Mouse (Mus musculus): ENCODE results near the gene Plekho1. TPM values are rescaled to one million over a fixed set of nuclear protein-coding genes. Genes with fewer than 3 reads are reported as not detected.

Gene Plekho1
- total RNA-seq, 2 experiments from 2014 or later, result 80.1 to 93.9 TPM

DNA sequence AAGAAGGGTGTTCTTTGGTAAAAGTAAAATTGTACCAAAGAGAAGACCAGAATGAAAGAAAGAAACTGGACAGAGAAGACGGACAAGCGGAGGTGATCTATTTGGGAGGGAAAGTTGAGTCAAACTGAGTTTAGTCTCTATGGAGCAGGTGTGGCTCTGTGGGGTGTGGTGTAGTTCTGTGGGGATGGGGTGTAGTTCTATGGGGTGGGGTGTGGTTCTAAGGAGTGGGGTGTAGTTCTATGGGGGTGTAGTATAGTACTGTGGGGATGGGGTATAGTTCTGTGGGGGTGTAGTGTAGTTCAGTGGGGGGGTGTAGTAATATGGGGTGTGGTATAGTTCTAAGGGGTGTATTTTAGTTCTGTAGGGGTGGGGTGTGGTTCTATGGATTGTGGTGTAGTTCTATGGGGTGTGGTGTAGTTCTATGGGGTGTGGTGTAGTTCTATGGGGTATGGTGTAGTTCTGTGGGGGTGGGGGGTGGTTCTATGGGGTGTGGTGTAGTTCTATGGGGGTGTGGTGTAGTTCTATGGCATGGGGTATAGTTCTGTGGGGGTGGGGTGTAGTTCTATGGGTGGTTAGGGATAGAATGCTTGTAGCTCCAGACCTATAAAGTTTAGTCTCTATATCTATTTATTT is 20.6 kb upstream of the Plekho1 start:
- DNase-seq (ENCODE audit: low spot score in 2 of 2), result no peak
- intact Hi-C loops (cut with DNase I), result no loop called here

DNA sequence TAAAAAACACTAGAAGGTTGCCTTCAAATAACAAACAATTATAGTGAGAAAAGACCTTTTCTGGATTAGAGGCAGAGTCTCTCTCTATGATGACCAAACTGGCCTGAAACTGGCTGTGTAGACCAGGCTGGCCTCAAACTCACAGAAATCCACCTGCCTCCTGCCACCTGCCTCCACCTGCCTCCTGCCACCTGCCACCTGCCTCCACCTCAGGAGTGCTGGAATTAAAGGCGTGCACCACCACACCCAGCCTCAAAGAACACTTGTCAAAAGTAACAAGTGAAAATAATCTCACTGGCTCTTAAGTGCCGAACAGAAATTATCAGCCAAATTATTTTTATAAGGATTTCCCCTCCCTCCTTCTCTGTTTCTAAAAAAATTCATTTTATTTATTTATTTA is 19.9 kb upstream of the Plekho1 start:
- no peak for DNase-seq (ENCODE audit: low spot score in 2 of 2)
- intact Hi-C loops (cut with DNase I), result no loop called here

DNA sequence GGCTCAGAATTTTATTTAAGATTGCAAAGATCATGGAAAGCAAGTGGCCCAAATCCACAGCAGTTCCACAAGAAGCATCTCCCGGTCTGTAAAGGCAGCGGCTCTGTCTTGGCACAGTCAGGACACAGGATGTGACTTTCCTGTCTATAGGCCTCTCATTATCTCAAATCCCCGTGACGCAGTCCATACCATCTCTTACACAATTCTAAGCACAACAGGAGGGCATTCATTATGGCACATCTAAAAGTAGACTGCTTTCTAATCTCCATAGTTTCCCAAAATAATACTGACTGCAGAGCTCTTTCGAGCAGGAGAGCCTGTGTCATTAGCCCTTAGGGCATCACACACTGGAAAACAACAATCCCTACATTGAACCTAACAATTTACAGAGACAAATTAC is 17.0 kb upstream of the Plekho1 start:
- no peak for DNase-seq (ENCODE audit: low spot score in 2 of 2)
- intact Hi-C loops (cut with DNase I), result no loop called here

DNA sequence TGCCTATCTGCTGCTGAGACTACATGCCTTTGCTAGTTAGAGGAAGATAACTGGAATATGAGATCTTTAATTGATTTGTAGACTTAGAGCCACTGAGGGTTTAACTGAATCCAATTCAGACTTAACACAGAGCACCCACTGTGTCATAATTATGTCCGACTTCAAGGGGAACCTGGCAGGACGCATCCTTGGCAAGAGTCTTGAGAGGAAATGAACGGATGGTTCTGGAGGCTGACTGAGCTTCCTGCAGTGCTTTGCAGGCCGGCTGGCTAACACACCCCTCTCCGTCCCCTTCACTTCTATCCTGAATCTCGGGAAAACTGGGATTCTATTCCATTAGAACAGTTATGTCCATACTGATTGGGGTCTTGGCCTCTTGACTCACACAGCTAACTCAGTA is 12.7 kb upstream of the Plekho1 start:
- no peak for DNase-seq (ENCODE audit: low spot score in 2 of 2)
- intact Hi-C loops (cut with DNase I), result no loop called here

DNA sequence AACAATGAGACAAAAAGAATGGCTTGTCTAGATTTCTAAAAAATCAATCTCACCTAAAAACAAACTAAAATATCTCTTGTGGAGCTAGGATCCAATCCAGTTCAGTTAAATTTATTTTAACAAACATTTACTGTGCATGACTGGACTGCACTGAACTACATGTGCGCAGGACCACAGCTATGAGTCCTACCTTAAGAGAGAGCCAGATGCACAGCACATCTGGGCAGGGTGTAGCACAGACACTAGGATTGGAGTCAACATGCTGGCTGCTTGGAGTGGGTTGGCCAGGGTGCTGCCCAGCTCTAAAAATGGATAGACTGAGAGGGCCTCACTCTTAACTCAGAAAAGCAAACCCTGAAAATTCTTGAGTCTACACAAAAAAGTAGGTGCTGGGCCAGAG is 5.8 kb upstream of the Plekho1 start:
- intact Hi-C loops (cut with DNase I), result loop anchor here (5.0 kb wide), 1 partner anchor 51 kb away; no protein-coding TSS in a partner anchor
- no peak for DNase-seq (ENCODE audit: low spot score in 2 of 2)

DNA sequence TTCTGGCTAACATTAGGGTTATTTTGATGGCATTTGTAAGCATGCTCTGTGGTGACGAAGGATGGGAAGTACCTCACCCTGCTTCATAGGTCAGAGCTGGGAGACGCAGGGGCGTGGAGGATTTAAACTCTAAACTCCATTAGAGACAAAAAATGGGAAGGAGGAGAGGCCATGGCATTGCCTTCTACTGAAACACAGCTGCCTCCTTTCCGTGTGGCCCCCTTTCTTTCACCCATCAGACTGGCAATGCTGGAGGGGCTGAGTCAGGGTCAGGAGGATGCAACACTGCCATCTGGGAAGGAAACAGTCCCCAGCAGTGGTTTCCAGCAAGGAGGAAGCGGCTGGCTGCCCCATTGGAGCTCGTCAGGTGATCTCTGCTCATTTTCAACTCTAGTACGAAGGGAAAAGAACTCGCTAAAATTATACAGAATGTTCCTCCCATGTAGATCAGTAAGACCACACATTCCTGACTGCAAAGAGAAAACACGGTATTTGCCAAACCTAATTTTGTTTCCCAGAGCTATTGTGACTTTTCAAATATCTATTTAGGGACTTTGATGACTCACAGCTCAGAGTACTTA is 5.2 kb upstream of the Plekho1 start:
- intact Hi-C loops (cut with DNase I), result loop anchor here (5.0 kb wide), 1 partner anchor 51 kb away; no protein-coding TSS in a partner anchor
- DNase-seq (ENCODE audit: low spot score in 2 of 2), result no peak

DNA sequence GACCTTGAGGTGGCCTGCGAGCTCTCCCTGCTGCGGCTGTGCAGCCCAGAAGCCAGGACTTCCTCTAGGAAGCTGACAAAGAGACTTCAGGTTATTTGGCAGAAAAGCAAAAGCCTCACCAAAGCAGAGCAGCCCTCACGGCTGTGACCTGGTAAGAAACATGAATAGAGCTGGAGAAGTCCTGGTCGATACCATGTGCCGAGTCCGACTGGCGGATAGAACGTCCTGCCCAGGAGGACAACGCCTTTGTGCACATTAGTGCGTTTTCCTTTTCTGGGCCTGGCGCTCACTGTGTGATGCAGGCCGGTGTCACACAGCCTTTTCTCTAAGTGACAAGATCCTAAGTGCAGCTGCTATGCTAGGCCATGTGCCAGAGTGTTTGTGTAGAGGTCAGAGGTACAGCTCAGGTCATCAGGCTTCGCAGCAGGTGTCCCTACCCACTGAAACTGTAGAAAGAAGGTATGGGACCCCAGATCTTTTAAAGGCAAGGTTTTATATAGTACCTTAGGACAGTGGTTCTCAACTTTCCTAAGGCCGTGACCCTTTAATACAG is 4.4 kb upstream of the Plekho1 start:
- intact Hi-C loops (cut with DNase I), result loop anchor here (5.0 kb wide), 1 partner anchor 52 kb away; no protein-coding TSS in a partner anchor
- DNase-seq (ENCODE audit: low spot score in 2 of 2), result no peak

DNA sequence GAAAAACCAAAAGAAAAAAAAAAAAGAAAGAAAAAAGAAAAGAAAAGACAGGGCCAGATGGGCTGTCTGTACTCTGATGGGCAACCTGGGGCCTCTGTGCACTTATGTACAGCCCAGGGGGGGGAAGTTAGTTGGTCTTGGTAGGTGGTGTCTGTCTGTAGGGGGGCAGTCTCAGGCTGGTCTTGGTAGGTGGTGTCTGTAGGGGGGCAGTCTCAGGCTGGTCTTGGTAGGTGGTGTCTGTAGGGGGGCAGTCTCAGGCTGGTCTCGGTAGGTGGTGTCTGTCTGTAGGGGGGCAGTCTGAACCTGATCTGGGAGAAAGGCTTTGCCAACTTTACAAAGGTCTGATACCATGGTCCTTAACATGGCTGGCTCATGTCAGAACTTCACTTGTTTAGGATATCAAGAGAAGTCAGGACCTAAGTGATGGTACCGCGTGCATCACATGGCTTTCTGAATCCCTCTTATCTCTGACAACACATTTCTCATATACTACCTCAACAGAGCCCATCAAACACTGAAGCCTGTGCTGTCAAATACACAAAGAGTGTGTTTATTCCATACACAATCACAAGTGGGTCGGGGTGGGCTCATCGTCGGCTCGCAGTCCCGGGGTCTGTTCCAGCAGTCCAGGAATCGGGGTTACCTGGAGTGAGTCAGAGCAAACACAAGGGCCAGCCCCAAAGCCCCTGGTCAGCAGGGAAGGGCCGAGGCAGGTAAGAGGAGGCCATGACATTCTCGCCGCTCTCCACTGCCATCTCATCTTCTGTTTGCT is 3.7 kb upstream of the Plekho1 start:
- intact Hi-C loops (cut with DNase I), result loop anchor here (5.0 kb wide), 1 partner anchor 53 kb away; no protein-coding TSS in a partner anchor
- no peak for DNase-seq (ENCODE audit: low spot score in 2 of 2)

DNA sequence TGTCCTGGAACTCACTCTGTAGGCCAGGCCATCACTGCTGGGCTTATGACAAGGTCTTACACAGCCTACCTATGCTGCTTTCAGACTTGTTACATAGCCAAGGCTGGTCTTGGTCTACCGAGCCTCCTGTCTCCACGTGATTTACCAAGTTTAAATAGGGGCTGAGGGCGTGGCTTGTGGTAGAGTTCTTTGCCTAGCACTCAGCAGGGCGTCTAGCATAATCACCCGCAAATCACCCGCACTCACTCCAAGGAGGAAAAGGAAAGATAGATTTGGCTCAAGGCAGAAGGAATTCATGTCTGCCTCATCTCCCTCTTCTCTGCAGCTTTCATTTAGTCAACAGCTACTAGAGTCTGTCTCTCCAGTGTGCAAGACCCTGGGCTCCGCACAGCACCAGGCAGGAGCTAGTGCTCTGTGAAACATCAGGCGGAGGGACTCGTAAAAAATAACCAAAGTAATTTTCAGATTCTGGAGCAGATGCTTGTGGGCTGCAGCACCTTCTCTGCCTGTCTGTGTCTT is 1.5 kb upstream of the Plekho1 start:
- intact Hi-C loops (cut with DNase I), result no loop called here
- peak in 1 of 2 experiments; percentile 70 for DNase-seq (ENCODE audit: low spot score in 2 of 2)

DNA sequence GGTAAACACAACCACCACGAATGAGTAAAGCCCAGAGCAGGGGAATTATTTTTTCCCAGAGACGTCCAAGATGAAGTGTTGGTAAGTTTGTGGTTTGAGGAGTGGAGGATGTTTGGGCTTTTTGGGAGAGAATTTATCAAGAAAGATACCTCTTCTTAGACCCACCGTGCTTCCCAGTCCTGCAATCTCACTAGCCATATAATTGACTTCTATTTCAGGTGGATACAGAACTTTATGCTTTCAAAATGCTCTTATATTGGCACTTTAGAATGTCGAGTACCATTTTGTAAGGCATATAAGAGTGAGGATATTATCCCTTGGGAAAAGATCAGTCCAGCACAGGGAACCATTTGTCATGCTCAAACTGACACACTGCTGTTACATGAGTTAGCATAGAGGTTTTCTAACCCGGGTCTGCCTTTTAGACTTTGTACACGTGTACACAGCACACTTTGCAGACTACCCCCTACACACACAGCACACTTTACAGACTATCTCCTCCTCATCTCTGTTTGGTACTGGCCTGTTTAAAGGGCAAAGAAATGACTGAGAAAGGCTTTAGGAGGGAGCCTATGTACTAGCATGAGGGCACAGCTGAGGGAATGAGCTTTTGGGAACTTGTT is 761 bp upstream of the Plekho1 start:
- no peak for DNase-seq (ENCODE audit: low spot score in 2 of 2)
- intact Hi-C loops (cut with DNase I), result no loop called here

DNA sequence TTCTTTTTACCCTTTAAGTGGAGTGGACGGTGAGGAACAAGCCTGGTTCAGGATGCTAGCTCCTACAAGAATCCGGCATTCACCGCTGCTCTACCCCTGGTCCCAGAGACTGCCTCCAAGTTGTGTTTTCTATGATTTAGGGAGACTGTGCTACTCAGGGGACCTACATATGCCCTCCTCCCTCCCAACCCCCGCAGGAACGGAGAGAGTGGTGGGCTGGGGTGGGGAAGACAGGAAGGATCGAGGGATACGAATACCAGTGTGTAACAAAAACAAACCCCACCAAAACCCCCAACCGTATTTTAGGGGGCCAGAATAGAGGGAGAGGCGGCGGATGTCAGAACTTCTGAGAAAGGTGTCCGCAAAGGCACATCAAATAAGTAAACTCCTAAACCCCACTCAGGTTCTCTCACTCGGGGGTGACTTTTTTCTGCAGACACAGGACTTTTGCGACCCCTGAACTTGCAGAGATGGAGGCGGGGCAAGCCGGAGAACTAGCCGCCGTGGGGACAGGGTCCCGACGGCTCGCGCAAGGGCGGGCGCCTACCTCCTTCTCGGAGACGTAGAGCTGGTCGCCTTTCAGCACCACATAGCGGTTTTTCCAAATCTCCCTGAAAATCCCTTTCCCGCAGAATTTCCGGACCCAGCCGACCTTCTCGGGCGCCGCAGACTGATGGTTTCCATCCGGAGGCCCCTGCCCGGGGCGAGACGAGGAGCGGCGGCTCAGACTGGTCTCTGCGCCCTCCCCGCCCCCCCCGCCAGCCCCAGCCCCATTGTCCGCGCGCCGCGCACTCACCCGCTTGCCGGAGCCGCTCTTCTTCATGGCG is 613 bp downstream of the Plekho1 start:
- DNase-seq (ENCODE audit: low spot score in 2 of 2), result no peak
- intact Hi-C loops (cut with DNase I), result no loop called here

DNA sequence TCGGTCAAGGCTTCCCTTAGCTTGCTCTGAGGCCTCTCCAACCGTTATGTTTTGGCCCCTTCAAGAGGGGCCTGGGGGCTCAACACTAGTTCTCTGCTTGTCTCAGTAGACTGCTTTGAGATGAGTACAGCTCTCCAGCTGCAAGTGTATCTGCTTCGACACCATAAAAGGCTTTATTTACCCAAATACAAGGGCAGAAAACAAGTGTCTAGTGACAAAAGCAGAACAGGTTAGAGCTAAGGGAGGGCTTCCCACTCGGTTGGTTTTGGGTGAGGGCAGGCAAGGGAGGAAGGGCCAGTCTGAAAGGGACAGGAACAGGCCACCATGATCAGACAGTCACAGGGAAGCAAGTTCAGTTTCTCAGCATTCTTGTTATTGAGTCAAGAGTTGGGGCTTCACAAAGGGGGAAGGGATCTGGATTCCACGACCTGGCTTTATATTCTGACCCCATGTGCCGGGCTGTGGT is 1.4 kb downstream of the Plekho1 start:
- no peak for DNase-seq (ENCODE audit: low spot score in 2 of 2)
- intact Hi-C loops (cut with DNase I), result no loop called here

DNA sequence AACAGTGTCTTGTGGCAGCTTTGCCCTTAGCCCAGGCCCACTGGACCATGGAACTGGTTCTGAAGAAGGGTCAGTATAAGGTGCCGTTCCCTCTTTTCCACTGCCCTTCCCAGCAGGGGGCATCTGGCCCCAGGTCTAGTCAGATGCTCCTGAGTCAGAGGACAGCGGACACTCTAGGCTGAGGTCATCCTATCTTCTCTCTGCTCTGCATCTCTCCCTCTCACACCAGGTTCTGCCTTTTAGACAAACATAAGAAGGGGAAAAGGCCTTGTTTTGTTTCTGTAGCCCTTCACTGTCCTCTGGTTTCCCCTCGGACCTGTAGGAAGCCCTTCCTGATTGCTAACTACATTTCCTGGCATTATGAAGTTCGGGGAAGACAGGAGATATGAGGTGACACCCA is 1.9 kb downstream of the Plekho1 start:
- intact Hi-C loops (cut with DNase I), result no loop called here
- DNase-seq (ENCODE audit: low spot score in 2 of 2), result no peak

DNA sequence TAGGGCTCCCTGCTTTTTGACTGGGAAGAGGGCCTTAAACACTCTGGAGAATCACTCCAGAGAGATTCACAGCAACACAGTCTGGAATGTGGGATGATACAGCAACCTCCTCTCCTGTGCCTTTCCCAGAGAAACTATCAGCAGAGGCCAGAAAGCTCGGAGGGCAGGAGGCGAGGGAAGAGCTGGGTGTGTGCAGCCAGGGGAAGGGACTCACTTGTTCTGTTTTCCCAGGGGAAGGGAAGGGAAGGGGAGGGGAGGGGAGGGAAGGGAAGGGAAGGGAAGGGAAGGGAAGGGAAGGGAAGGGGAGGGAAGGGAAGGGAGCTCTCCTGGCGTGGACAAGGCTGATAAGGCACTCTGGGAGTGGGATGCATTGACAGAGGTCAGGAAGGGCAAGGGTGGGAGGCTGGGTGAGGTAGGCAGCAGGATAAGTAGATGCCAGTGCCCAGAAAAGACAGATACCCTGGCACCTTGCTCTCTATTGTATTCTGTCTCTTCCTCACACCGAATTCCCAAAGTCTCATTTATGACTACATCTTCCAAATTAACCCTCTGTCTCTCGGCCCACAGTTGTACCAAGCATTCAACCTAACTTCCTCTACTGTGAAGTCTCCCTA is 2.7 kb downstream of the Plekho1 start:
- no peak for DNase-seq (ENCODE audit: low spot score in 2 of 2)
- intact Hi-C loops (cut with DNase I), result no loop called here

DNA sequence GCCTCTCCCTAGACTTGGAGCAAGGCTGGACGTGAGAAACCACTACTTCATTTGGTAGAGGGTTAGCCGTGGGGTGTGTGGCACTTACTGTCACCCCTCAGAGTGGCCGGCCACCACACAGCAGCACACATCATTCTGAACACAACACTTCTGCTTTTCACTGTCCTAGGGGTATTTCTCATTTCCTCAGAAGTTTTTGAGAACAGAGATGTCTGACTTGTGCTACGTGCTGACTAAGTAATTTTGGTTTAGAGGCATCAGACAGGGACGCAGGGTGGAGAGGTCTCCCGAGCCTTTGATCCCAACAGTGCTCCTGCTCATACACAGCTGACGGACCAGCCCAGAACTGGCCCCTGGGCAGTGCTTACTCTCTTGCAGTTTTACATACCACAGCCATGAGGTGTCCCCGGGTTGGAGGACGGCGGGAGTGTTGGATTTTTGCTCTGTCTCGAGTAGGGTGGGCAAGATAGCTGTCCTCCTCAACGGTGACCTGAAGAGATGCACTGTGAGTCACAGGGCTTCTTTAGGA is 5.3 kb downstream of the Plekho1 start:
- intact Hi-C loops (cut with DNase I), result no loop called here
- DNase-seq (ENCODE audit: low spot score in 2 of 2), result no peak

DNA sequence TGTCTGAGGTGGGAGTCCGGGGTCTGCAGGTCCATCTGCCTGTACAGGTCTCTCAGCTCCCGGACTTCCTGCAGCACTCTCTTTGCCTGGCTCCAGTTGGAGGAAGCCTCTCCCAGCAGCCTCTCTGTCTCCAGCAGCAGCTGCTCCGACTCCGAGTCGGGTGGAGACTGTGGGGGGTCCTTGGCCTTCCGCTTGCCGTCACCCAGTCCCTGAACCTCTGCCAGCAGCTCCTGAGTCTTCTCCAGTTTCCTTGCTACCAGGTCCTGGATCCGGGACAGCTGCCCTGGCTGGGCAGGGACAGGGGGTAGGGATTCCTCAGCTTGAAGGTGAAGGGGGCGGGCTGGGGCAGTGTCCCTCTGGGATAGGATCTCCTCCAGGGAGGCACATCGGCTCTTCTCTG is 6.8 kb downstream of the Plekho1 start:
- intact Hi-C loops (cut with DNase I), result no loop called here
- DNase-seq (ENCODE audit: low spot score in 2 of 2), result no peak

DNA sequence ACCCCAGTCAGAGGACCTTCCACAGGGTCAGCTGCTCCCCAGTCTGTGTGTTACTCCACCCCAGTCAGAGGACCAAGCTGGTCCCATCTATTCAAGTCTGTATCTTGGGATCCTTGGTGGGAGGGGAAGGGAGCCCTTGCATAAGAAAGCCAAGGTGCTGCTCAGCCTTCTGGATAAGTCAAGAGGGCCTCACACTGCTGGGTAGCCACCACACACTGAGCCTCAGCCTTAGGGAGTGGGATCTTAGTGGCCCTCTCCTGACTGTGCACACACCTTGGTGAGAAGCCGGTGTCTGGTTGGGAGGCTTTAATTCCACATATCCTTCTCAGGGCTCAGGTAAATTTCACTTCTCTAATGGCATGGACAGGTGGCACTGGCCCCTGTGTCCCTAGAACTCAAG is 7.7 kb downstream of the Plekho1 start:
- intact Hi-C loops (cut with DNase I), result no loop called here
- no peak for DNase-seq (ENCODE audit: low spot score in 2 of 2)

DNA sequence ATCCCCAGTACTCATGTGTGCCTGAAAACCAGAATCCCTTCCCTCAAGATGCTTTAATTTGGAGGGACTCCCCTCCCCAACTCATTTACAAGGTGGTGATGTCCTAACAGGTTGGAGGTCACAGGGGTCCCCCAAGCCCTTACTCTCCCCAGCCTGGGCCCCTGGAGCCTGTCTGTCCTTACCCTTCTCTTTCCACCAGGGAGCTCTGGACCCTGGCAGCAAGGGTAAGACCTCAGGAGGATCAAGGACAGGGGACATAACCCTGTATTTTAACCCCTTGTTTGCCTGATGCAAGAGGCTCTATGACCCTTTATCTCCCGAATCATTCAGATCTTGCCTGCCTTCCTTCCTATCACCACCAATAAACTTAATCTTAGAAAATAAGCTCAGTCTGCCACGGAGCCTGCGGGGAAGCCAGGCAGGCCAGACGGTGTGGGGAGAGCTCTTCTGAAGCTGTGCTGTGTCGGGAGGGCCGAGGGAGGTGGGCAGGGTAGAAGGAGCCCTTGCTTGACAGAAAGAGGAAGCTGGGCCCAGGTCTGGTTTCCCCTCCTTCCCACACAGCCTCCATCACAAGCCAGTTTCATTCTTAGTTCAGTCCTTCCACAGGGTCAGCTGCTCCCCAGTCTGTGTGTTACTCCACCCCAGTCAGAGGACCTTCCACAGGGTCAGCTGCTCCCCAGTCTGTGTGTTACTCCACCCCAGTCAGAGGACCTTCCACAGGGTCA is 8.3 kb downstream of the Plekho1 start:
- intact Hi-C loops (cut with DNase I), result no loop called here
- no peak for DNase-seq (ENCODE audit: low spot score in 2 of 2)
